Mouse (Mus musculus) G1E (cell line): ENCODE data around the gene Eefsec.

Source experiments
- CTCF ChIP-seq: IDR thresholded peaks from 2 replicates; pipeline ENCODE4 v1.5.1; 2012; ENCODE audit warnings: low read depth, low read length, inconsistent platforms, mixed read lengths
- GATA2 ChIP-seq: IDR thresholded peaks from 2 replicates; pipeline ENCODE4 v1.6.1; 2012; ENCODE audit warnings: low read depth, low read length, inconsistent platforms, borderline replicate concordance
- TAL1 ChIP-seq: conservative IDR thresholded peaks from 2 replicates; pipeline ENCODE4 v1.6.1; 2012; ENCODE audit warnings: low read depth, low read length, inconsistent platforms, mixed read lengths

- no peak for TF ChIP-seq CTCF
- TF ChIP-seq TAL1: no peak
- TF ChIP-seq GATA2: no peak
Observed at GRCm38 (mm10) chr6:88383734-88384133, 62.6 kb downstream of the Eefsec start.
